In genomic region chr9:13894491-13894890, GRCm38 (mm10) we compare ENCODE assay signal across 16 mouse cellular contexts.
DNase-seq lines count a peak whose midpoint lies in the region; ATAC-seq and TF ChIP-seq lines count a peak whose summit lies in the region.
"Had no signal": no experiment of that assay in that cellular context is flagged by ENCODE, and none has a peak within 500 bp of the region (broad histone marks: within the 10 kb centered on the region; RNA-seq: fewer than 3 reads in every experiment).

No protein-coding gene starts in this region.

- H3K36me3 ChIP-seq in spleen, adult 2 months (ENCODE audit: control insufficient read depth, insufficient read depth, low read length), result no peaks in the 10 kb centered on the region
- H3K36me3 ChIP-seq: embryonic facial prominence, embryonic 12.5 days; forebrain, embryonic 15.5 days; limb, embryonic 13.5 days; midbrain, embryonic 12.5 days had no signal

- no peaks in the 10 kb centered on the region for H3K27me3 ChIP-seq in spleen, adult 2 months (ENCODE audit: control insufficient read depth, insufficient read depth, low read length)
- H3K27me3 ChIP-seq: embryonic facial prominence, embryonic 12.5 days; forebrain, embryonic 15.5 days; limb, embryonic 13.5 days; midbrain, embryonic 12.5 days had no signal

- ATAC-seq in activated CD4-positive, CD25-positive, alpha-beta regulatory T cell, adult 4 months, result peak; percentile 95
- ATAC-seq: forebrain, embryonic 15.5 days had no signal

- no peaks in the 10 kb centered on the region; the same call in 1 of the 2 replicates for H3K4me1 ChIP-seq in spleen, adult 2 months (ENCODE audit: control insufficient read depth, insufficient read depth, insufficient read length)

- 17% methylated on average over 8 of the region's 8 CpGs for WGBS in spleen, adult 2 months

- peak in 1 of 2 experiments; percentile 21 for DNase-seq in spleen, adult 2 months (ENCODE audit: low read depth in 1 of 2, low spot score in 2 of 2)
- DNase-seq in spleen, postnatal 10 days (ENCODE audit: low spot score in 2 of 2), result no peak
- peak; percentile 65 to 69 for DNase-seq in left cerebral cortex, adult 9 months (ENCODE audit: low spot score in 2 of 2)
- peak; percentile 78 for DNase-seq in telencephalon, adult 2 months (ENCODE audit: low read depth, low spot score)
- DNase-seq in cerebellum, adult 18-20 months, result no peak
- DNase-seq in gastrocnemius, postnatal 25 days, result no peak
- DNase-seq: adrenal gland, postnatal 10 days; cerebellum, adult 11-12 months; lung, adult 2 months; thymus, postnatal 4 days had no signal

- TF ChIP-seq CTCF in spleen, adult 2 months (IDR thresholded peaks at IDR 0.05; ENCODE audit: extremely low read depth, insufficient read depth, insufficient read length, insufficient replicate concordance), result no peak

- H3K27ac ChIP-seq in spleen, adult 2 months (ENCODE audit: insufficient read depth, low read length), result peak overlapping the region; percentile 46
- H3K27ac ChIP-seq: forebrain, embryonic 15.5 days; hindbrain, embryonic 14.5 days; limb, embryonic 13.5 days; midbrain, embryonic 12.5 days had no signal

- no peak for TF ChIP-seq POLR2A in spleen, adult 2 months (IDR thresholded peaks at IDR 0.05; ENCODE audit: low read depth, low read length)

- no peak overlapping the region for H3K4me3 ChIP-seq in spleen, adult 2 months (ENCODE audit: extremely low read depth, insufficient read depth, insufficient read length)
- H3K4me3 ChIP-seq: embryonic facial prominence, embryonic 12.5 days; forebrain, embryonic 15.5 days; limb, embryonic 13.5 days; midbrain, embryonic 12.5 days had no signal

Comparison
In these comparisons a context has a peak if more than half of its experiments do, and no peak if none do; other contexts are left out.
1. DNase-seq: peak in left cerebral cortex, adult 9 months (2 of 2) and telencephalon, adult 2 months (single experiment); none in spleen, postnatal 10 days (0 of 2), cerebellum, adult 18-20 months (0 of 2) and gastrocnemius, postnatal 25 days (single experiment).